Mouse (Mus musculus) ovary, postnatal 10 days (tissue): ENCODE results near the gene Alpk1.

Source experiments
- DNase-seq: peaks from one replicate; pipeline ENCODE4 v3.0.0; 2022; ENCODE audit warnings: low spot score

The Alpk1 gene

GRCm38 (mm10) chr3:127694802-127695771 is 85.2 kb downstream of the Alpk1 start:
- no peak for DNase-seq

- DNase-seq: no peak
Observed at GRCm38 (mm10) chr3:127691230-127691629, 89.1 kb downstream of the Alpk1 start.

- DNase-seq: no peak
Observed at GRCm38 (mm10) chr3:127679703-127680102, 100.6 kb downstream of the Alpk1 start.

- DNase-seq: no peak
Observed at GRCm38 (mm10) chr3:127661646-127662531, 118.4 kb downstream of the Alpk1 start.

- no peak for DNase-seq
Observed at GRCm38 (mm10) chr3:127660712-127661111, 119.6 kb downstream of the Alpk1 start.

- DNase-seq: no peak
Observed at GRCm38 (mm10) chr3:127651742-127652653, 128.3 kb downstream of the Alpk1 start.

GRCm38 (mm10) chr3:127646156-127646825 is 134.0 kb downstream of the Alpk1 start:
- no peak for DNase-seq

- DNase-seq: no peak
Observed at GRCm38 (mm10) chr3:127642211-127642610, 138.1 kb downstream of the Alpk1 start.

GRCm38 (mm10) chr3:127640762-127641700 is 139.3 kb downstream of the Alpk1 start:
- DNase-seq: no peak

- no peak for DNase-seq
Observed at GRCm38 (mm10) chr3:127639875-127640761, 140.2 kb downstream of the Alpk1 start.

GRCm38 (mm10) chr3:127634984-127635349 is 145.4 kb downstream of the Alpk1 start:
- no peak for DNase-seq

GRCm38 (mm10) chr3:127634101-127634983 is 146.0 kb downstream of the Alpk1 start:
- DNase-seq: no peak

GRCm38 (mm10) chr3:127633080-127634032 is 147.0 kb downstream of the Alpk1 start, which contains the start of gene Neurog2:
Gene Neurog2 (plus strand): TSS chr3:127633135.
- no peak for DNase-seq

GRCm38 (mm10) chr3:127632531-127632930 is 147.8 kb downstream of the Alpk1 start:
- no peak for DNase-seq

GRCm38 (mm10) chr3:127631582-127631981 is 148.7 kb downstream of the Alpk1 start:
- no peak for DNase-seq

- DNase-seq: no peak
Observed at GRCm38 (mm10) chr3:127630735-127631372, 149.5 kb downstream of the Alpk1 start.
